Mouse (Mus musculus): ENCODE measurements around the gene Gm20388. TPM values are rescaled to one million over a fixed set of nuclear protein-coding genes. Genes with fewer than 3 reads are reported as not detected.
"Not testable (repeated sequence)": the region's sequence is repeated elsewhere in the genome, so short reads cannot be mapped to it uniquely, and the experiment has no call there.

Gm20388 gene
- polyA plus RNA-seq, 1 experiment from 2014 or later = not detected

DNA sequence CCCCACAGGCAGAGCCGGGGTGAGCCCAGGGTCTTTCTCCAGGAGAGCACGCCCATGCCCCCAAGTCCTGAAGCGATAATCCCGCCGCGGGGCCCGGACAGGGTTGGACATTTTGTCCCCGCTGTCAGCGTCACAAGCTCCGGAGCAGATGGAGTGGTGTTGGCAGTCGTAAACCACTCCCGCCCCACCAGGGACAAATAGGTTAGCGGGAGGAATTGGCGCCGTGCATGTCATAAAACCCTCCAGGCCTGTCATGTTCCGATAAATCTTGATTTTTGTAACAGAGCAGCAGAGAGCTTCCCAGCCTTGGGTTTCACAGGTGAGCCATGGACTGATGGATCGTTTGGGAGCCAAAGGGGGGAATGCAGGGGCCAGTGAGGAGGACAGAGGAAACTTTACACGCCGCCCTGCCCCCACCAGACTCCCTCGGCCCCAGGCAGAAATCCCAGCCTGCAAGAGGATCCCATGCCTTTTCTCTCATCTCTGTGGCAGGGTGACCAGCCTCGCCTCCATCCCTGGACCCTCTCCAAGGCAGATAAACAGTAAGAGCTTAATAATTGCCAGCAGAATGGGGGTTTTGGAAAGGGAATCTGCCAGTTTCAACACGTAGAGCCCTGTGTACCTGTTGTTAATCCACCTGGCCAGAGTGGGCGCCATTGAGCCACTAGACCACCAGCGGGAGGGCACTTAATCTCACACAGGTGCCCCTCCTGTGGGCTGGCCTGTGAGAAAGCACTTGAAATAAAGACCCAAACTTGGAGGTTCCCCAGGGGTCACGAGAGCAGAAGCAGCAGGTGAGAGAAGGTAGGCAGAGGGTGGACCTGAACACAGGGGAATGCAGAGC lies 1400.6 kb downstream of the Gm20388 start:
- H3K9ac ChIP-seq = peak overlapping the region; percentile 51
- H3K9me3 ChIP-seq = no peaks in the 10 kb centered on the region
- H3K36me3 ChIP-seq = no peaks in the 10 kb centered on the region
- H3K27ac ChIP-seq (replicated peaks) = peak overlapping the region; percentile 26; the same call in 1 of the 2 replicates
- peak overlapping the region; percentile 29; the same call in 1 of the 2 replicates for H3K4me3 ChIP-seq
- WGBS = 21% methylated on average over 25 of the region's 25 CpGs
- H3K4me1 ChIP-seq = peaks cover 51% of the 10 kb centered on the region
- H3K27me3 ChIP-seq (replicated peaks) = peaks cover 4% of the 10 kb centered on the region; the same call in 1 of the 2 replicates
- peak overlapping the region; percentile 59 for H3K4me2 ChIP-seq
- ATAC-seq (ENCODE audit: extremely low read depth, insufficient number of reproducible peaks, low FRiP score, low TSS enrichment) = no peak; the same call in 1 of the 2 replicates

DNA sequence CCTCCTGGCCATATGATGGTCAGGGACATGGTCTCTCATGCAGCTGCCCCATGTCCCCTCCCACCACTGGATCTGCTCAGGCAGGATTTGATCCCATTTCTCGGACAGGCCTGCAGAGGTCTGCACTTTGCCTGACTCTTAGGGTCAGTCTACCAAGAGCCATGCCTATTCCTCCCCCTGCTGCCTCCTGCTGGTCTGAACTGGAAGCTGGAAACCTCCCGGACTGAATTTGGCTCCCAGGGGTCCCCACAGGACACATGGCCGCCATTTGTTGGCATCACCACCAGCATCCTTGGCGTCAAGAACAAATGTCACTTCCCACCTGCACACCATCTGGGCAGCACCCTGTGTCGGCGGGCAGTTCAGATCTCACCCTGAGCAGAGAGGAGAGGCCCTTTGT lies 1402.8 kb downstream of the Gm20388 start:
- Histone ChIP-seq H3K4me1 (peaks cover 61% of the 10 kb centered on the region), H3K9me3 (no peaks in the 10 kb centered on the region), H3K9ac (no peak overlapping the region), H3K4me3 (no peak overlapping the region), H3K27ac (replicated peaks) (no peak overlapping the region), H3K27me3 (replicated peaks) (peaks cover 4% of the 10 kb centered on the region; the same call in 1 of the 2 replicates), H3K36me3 (no peaks in the 10 kb centered on the region), H3K4me2 (no peak overlapping the region)
- no peak for ATAC-seq (ENCODE audit: extremely low read depth, insufficient number of reproducible peaks, low FRiP score, low TSS enrichment)
- WGBS = 47% methylated on average over 6 of the region's 6 CpGs

DNA sequence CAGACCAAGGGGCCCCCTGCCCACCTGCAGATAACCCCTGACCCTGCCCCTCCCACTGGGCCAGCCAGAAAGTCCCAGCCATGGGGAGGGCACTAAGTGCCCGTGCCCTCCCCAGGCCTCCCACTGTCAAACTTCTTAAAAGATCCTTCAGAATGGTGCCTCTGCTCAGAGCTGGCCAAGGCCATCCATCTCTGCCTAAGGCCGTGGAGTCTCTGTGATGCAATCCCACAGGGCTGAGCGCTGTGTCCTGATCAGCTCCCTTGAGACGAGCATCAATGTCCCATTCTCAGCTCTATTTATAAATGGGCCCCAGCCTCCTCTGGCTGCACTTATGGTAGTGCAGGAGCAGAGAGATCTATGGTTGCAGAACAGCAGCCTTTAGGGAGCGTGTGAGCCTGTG lies 1403.4 kb downstream of the Gm20388 start:
- Histone ChIP-seq H3K4me2 (no peak overlapping the region), H3K9me3 (no peaks in the 10 kb centered on the region), H3K9ac (no peak overlapping the region), H3K27me3 (replicated peaks) (0 out of 2 replicates have a peak, but pooled peaks cover under 1% of the 10 kb centered on the region), H3K27ac (replicated peaks) (no peak overlapping the region), H3K36me3 (no peaks in the 10 kb centered on the region), H3K4me3 (no peak overlapping the region), H3K4me1 (peaks cover 62% of the 10 kb centered on the region)
- no peak for ATAC-seq (ENCODE audit: extremely low read depth, insufficient number of reproducible peaks, low FRiP score, low TSS enrichment)
- 70% methylated on average over 5 of the region's 5 CpGs for WGBS

DNA sequence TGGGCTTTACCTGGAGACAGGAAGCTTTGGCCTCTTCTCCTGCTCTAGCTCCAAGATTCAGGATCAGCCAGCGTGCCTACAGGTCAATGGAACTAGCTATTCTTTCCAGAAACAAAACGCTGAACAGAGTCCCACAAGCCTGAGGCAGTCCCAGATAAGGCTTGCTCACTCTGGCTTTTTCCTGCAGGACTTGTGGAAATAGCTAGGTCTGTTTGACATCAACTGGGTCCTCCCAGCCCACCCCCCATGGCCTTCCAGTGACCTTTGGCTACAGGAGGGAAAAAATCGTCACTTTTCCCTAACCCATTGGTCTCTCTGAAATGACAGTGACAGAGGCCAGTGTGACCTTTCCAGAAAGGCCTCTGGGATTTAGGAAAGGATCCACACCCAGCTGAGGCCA lies 1404.9 kb downstream of the Gm20388 start:
- Histone ChIP-seq H3K36me3 (no peaks in the 10 kb centered on the region), H3K4me2 (peak overlapping the region; percentile 25; the same call in 1 of the 2 replicates), H3K27ac (replicated peaks) (peak overlapping the region; percentile 88), H3K27me3 (replicated peaks) (no peaks in the 10 kb centered on the region), H3K4me3 (no peak overlapping the region), H3K9ac (peak overlapping the region; percentile 58), H3K4me1 (peaks cover 66% of the 10 kb centered on the region), H3K9me3 (no peaks in the 10 kb centered on the region)
- 18% methylated on average over 3 of the region's 3 CpGs for WGBS
- no peak for ATAC-seq (ENCODE audit: extremely low read depth, insufficient number of reproducible peaks, low FRiP score, low TSS enrichment)

DNA sequence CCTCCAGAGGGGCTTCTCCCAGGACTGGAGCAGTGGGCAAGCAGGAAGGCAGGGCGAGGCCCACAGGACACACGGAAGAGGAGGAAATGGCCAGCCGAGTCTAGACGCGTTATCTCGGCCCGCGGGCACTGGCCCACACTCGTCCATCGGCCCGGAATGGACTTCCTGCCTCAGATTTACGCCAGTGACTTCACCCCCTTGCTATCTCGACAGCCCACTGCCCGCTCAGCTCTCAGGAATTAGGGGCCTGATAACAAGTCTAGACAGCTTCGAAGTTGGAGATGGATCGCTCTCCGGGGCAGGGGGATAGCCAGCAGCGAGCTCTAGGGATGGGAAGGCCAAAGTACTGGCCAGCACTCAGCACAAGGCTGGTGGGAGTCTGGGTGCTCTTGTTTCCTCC lies 1405.4 kb downstream of the Gm20388 start:
- peak overlapping the region; percentile 25 for H3K4me2 ChIP-seq
- peak; percentile 52 for ATAC-seq (ENCODE audit: extremely low read depth, insufficient number of reproducible peaks, low FRiP score, low TSS enrichment)
- H3K4me1 ChIP-seq = peaks cover 62% of the 10 kb centered on the region

DNA sequence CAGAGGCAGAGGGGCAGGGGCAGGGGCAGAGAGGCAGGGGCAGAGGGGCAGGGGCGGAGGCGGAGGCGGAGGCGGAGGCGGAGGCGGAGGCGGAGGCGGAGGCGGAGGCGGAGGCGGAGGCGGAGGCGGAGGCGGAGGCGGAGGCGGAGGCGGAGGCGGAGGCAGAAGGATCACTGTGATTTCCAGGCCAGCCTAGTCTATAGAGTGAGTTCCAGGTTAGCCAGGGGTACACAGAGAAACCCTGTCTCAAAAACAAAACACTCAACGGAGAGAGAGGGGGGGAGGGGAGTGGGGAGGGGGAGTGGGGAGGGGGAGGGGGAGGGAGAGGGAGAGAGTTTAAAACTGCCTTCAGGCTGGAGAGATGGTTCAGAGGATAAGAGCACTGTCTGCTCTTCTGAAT lies 1408.1 kb downstream of the Gm20388 start:
- not testable (repeated sequence) for H3K9me3 ChIP-seq

More for the DNA sequence above, 1405.4 kb downstream of the Gm20388 start:
- Histone ChIP-seq H3K36me3 (no peaks in the 10 kb centered on the region), H3K9ac (peak overlapping the region; percentile 58), H3K4me3 (no peak overlapping the region), H3K9me3 (no peaks in the 10 kb centered on the region), H3K27ac (replicated peaks) (peak overlapping the region; percentile 88), H3K27me3 (replicated peaks) (no peaks in the 10 kb centered on the region)
- WGBS = 5% methylated on average over 18 of the region's 18 CpGs

DNA sequence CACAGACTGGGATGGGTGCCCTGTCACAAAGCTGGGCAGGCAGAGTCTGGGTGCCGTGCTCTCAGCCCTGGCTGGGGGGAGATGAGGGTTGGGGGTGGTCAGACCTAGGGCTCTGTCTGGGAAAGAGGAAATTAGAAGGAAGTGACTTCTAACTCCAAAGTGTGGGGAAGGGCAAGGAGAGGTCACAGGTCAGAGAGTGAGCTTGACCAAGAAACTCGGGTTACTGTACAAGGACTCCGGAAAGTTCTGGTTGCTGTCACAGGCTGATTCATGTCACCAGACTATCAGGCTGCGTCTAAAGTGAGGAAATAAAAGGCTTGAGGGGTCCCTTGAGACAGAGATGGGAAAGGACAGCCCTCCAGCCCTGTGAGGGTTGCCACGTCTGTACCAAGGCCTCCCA lies 1408.8 kb downstream of the Gm20388 start:
- no peak for ATAC-seq (ENCODE audit: extremely low read depth, insufficient number of reproducible peaks, low FRiP score, low TSS enrichment)
- Histone ChIP-seq H3K27ac (replicated peaks) (0 out of 2 replicates have a peak overlapping the region, but pooled peaks have one; percentile 5), H3K4me1 (peaks cover 46% of the 10 kb centered on the region), H3K9ac (no peak overlapping the region), H3K4me3 (no peak overlapping the region), H3K4me2 (no peak overlapping the region), H3K9me3 (no peaks in the 10 kb centered on the region), H3K36me3 (no peaks in the 10 kb centered on the region), H3K27me3 (replicated peaks) (no peaks in the 10 kb centered on the region)
- 40% methylated on average over 5 of the region's 5 CpGs for WGBS

More for the DNA sequence above, 1408.1 kb downstream of the Gm20388 start:
- H3K36me3 ChIP-seq; H3K27ac ChIP-seq (replicated peaks); H3K4me2 ChIP-seq; ATAC-seq (ENCODE audit: extremely low read depth, insufficient number of reproducible peaks, low FRiP score, low TSS enrichment); H3K4me3 ChIP-seq; H3K27me3 ChIP-seq (replicated peaks); H3K9ac ChIP-seq: not testable (repeated sequence)
- peaks cover 50% of the 10 kb centered on the region for H3K4me1 ChIP-seq
- 17% methylated on average over 2 of the region's 19 CpGs for WGBS

DNA sequence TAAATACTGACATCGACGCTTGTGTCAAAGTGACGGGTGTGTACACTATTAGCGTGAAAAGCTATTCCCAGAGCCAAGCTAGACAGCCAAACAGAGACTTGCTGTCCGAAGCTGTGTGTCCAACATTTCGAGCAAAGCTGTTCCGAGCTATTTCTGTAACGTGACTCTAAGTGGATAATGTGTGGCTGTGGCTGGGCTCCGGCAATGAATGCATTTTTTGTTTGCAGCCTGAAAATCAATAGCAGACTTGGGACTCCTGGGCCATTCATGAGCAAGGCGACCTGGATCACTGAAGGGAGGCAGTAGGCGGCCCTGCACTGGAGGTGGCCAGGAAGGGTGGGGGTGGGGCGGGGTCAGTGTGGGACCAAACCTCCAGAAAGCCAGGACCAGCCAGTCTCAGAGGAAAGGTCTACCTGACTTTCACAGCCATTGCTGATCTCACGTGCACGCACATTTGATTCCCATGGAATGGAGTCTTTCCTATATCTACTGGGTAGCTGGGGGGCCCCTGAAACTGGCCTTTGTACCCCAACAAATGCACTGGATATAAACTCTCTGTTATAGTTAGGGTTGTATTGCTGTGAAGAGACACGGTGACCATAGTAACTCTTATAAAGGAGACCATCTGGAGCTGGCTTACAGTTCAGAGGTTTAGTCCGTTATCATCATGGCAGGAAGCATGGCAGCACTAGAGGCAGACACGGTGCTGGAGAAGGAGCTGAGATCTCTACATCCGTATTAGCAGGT lies 1415.7 kb downstream of the Gm20388 start:
- Histone ChIP-seq H3K36me3 (no peaks in the 10 kb centered on the region), H3K27me3 (replicated peaks) (no peaks in the 10 kb centered on the region), H3K4me1 (peaks cover 20% of the 10 kb centered on the region), H3K27ac (replicated peaks) (peak overlapping the region; percentile 37), H3K4me2 (no peak overlapping the region), H3K4me3 (no peak overlapping the region), H3K9me3 (no peaks in the 10 kb centered on the region), H3K9ac (peak overlapping the region; percentile 62; the same call in 1 of the 2 replicates)
- no peak for ATAC-seq (ENCODE audit: extremely low read depth, insufficient number of reproducible peaks, low FRiP score, low TSS enrichment)
- 41% methylated on average over 18 of the region's 18 CpGs for WGBS

DNA sequence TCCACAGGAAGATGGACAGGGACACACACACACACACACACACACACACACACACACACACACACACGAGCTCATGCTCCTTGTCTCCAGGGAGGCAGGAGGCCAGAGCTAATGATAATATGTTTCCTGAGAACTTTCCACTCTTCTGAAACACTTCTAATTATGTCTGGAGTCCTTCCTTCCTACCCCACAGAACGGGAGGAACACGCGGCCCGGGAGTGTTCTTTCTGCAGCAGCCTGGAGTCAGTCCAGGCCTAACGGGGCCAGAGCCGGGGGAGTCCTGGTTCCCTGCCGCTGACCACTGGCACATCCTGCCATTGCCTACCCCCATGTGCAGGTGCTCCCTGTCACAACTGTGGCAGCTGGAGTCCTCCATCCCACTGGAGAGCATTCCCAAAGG lies 1421.8 kb downstream of the Gm20388 start:
- ATAC-seq (ENCODE audit: extremely low read depth, insufficient number of reproducible peaks, low FRiP score, low TSS enrichment) = no peak
- Histone ChIP-seq H3K27me3 (replicated peaks) (no peaks in the 10 kb centered on the region), H3K9ac (no peak overlapping the region), H3K9me3 (peaks cover 13% of the 10 kb centered on the region; the same call in 1 of the 2 replicates), H3K4me3 (no peak overlapping the region), H3K4me1 (peaks cover 37% of the 10 kb centered on the region), H3K36me3 (no peaks in the 10 kb centered on the region), H3K4me2 (no peak overlapping the region), H3K27ac (replicated peaks) (peak overlapping the region; percentile 58)
- 41% methylated on average over 8 of the region's 8 CpGs for WGBS

DNA sequence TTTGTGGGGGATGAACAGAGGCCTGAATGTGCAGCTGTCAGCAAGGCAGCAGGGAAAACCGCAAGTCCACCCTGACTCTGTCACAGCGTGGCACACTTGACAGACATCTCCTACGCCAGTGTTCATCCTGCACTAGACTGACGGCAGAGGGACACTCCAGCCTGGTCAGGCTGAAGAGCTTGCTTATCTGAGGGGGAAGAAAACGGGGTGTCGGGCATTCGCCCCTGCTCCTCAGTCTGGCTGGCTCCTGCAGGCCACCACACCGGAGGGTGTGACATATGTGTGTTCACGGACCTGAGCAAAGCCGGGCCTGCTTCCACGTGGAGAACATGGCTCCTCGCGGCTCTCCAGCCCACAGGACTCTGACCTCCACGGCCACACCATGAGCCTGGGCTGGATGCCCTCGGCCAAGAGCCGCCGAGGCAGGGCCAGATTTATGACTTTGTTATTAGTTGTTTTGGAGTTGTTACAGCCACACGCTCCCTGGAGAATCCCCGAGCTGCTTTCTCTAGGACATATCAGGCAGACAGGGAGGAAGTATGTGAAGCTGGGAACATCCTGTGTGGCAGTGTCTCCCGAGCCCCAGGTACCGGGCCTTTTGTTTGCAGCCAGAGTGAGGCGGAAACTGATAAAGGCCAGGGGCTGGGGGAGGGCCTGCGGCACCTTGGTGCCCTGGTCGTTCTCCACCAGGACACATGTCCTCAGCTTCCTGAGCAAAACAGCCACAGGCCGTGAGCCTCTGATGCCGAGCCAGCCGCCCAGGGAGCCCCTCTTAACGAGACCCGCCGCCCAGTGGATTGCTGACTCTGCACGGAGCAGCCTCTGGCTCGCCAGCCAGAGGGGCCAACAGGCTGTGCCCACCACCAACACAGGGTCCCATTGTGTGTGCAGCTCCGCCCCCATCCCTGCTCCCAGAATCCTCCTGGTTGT lies 1424.1 kb downstream of the Gm20388 start:
- ATAC-seq (ENCODE audit: extremely low read depth, insufficient number of reproducible peaks, low FRiP score, low TSS enrichment) = no peak
- Histone ChIP-seq H3K9ac (peak overlapping the region; percentile 62), H3K4me1 (peaks cover 37% of the 10 kb centered on the region), H3K4me2 (peak overlapping the region; percentile 21), H3K27ac (replicated peaks) (peak overlapping the region; percentile 69), H3K27me3 (replicated peaks) (no peaks in the 10 kb centered on the region), H3K36me3 (no peaks in the 10 kb centered on the region), H3K9me3 (peaks cover 13% of the 10 kb centered on the region; the same call in 1 of the 2 replicates), H3K4me3 (no peak overlapping the region)
- WGBS = 26% methylated on average over 33 of the region's 33 CpGs

All from heart, embryonic 13.5 days (tissue).